In genomic region chr12:57230192-57230706, GRCm38 (mm10) we compare ENCODE assay signal across 7 mouse cellular contexts. TPM values are rescaled to one million over a fixed set of nuclear protein-coding genes. Genes with fewer than 3 reads are reported as not detected.
DNase-seq lines count a peak whose midpoint lies in the region; ATAC-seq lines count a peak whose summit lies in the region.

Prps1l3 (plus strand) TSS chr12:57230412.
Mipol1 (plus strand) TSS chr12:57230427.

- peak within 1 kb of the TSS; percentile 90 for H3K9ac ChIP-seq in embryonic facial prominence, embryonic 11.5 days (replicated peaks; ENCODE audit: low read length)
- peak within 1 kb of the TSS; percentile 94 for H3K9ac ChIP-seq in limb, embryonic 11.5 days (ENCODE audit: low read length)
- peak within 1 kb of the TSS; percentile 79 for H3K9ac ChIP-seq in midbrain, embryonic 14.5 days (replicated peaks; ENCODE audit: low read length)

- DNase-seq in adrenal gland, postnatal 14 days = peak; percentile 92
- DNase-seq in embryonic facial prominence, embryonic 11.5 days (ENCODE audit: low spot score) = peak; percentile 94
- peak; percentile 99 for DNase-seq in heart, adult 11 months
- peak; percentile 90 for DNase-seq in kidney, adult 18-20 months
- DNase-seq in limb, embryonic 11.5 days (ENCODE audit: low spot score) = peak; percentile 94
- DNase-seq in midbrain, embryonic 14.5 days = peak; percentile 97
- DNase-seq in spleen, adult 18-20 months = peak; percentile 79 to 82

- peak within 1 kb of the TSS; percentile 42 for H3K4me2 ChIP-seq in embryonic facial prominence, embryonic 11.5 days (ENCODE audit: low read depth, low read length)
- H3K4me2 ChIP-seq in limb, embryonic 11.5 days (ENCODE audit: low read depth, severe bottlenecking) = peak within 1 kb of the TSS; percentile 60
- H3K4me2 ChIP-seq in midbrain, embryonic 14.5 days (ENCODE audit: low read length) = peak within 1 kb of the TSS; percentile 71

- H3K36me3 ChIP-seq in embryonic facial prominence, embryonic 11.5 days (replicated peaks; ENCODE audit: control insufficient read depth, insufficient read depth, low read depth, low read length) = no peaks in the 10 kb centered on the region
- H3K36me3 ChIP-seq in limb, embryonic 11.5 days (ENCODE audit: control insufficient read depth, insufficient read depth, low read length) = no peaks in the 10 kb centered on the region
- H3K36me3 ChIP-seq in midbrain, embryonic 14.5 days (ENCODE audit: control insufficient read depth, insufficient read depth, low read length) = no peaks in the 10 kb centered on the region

- peak within 1 kb of the TSS; percentile 87 for H3K27ac ChIP-seq in embryonic facial prominence, embryonic 11.5 days (replicated peaks; ENCODE audit: low read depth, low read length)
- H3K27ac ChIP-seq in limb, embryonic 11.5 days (replicated peaks; ENCODE audit: low read depth, low read length) = peak within 1 kb of the TSS; percentile 88
- peak within 1 kb of the TSS; percentile 83 for H3K27ac ChIP-seq in midbrain, embryonic 14.5 days (replicated peaks; ENCODE audit: low read depth, low read length)

- under 1% methylated on average over 41 of the region's 58 CpGs for WGBS in embryonic facial prominence, embryonic 11.5 days
- WGBS in limb, embryonic 11.5 days = under 1% methylated on average over 58 of the region's 58 CpGs
- 1% methylated on average over 58 of the region's 58 CpGs for WGBS in midbrain, embryonic 14.5 days

- no peaks in the 10 kb centered on the region for H3K27me3 ChIP-seq in embryonic facial prominence, embryonic 11.5 days (ENCODE audit: control insufficient read depth, insufficient read depth, low read length)
- no peaks in the 10 kb centered on the region for H3K27me3 ChIP-seq in limb, embryonic 11.5 days (ENCODE audit: control insufficient read depth, insufficient read depth, low read length)
- no peaks in the 10 kb centered on the region for H3K27me3 ChIP-seq in midbrain, embryonic 14.5 days (ENCODE audit: control insufficient read depth, insufficient read depth, low read length)

- peak; percentile 95 for ATAC-seq in embryonic facial prominence, embryonic 11.5 days (replicated peaks; ENCODE audit: insufficient number of reproducible peaks, low FRiP score, low TSS enrichment, low read depth)
- peak; percentile 95 for ATAC-seq in limb, embryonic 11.5 days (ENCODE audit: insufficient number of reproducible peaks, low FRiP score, low TSS enrichment, low read depth)
- peak; percentile 97 for ATAC-seq in midbrain, embryonic 14.5 days (ENCODE audit: low FRiP score, low TSS enrichment)

- peak within 1 kb of the TSS; percentile 73 for H3K4me3 ChIP-seq in embryonic facial prominence, embryonic 11.5 days (ENCODE audit: low read depth, low read length)
- peak within 1 kb of the TSS; percentile 62 for H3K4me3 ChIP-seq in limb, embryonic 11.5 days (ENCODE audit: low read depth, low read length)
- H3K4me3 ChIP-seq in midbrain, embryonic 14.5 days (replicated peaks; ENCODE audit: low read depth, low read length) = peak within 1 kb of the TSS; percentile 76

- H3K9me3 ChIP-seq in embryonic facial prominence, embryonic 11.5 days (replicated peaks; ENCODE audit: control insufficient read depth, low read length) = no peaks in the 10 kb centered on the region
- H3K9me3 ChIP-seq in limb, embryonic 11.5 days (ENCODE audit: control insufficient read depth, low read length) = no peaks in the 10 kb centered on the region
- H3K9me3 ChIP-seq in midbrain, embryonic 14.5 days (ENCODE audit: control insufficient read depth, low read length) = no peaks in the 10 kb centered on the region

- no peaks in the 10 kb centered on the region for H3K4me1 ChIP-seq in embryonic facial prominence, embryonic 11.5 days (ENCODE audit: control insufficient read depth, insufficient read depth, low read length)
- no peaks in the 10 kb centered on the region for H3K4me1 ChIP-seq in limb, embryonic 11.5 days (ENCODE audit: control insufficient read depth, insufficient read depth, low read length)
- no peaks in the 10 kb centered on the region for H3K4me1 ChIP-seq in midbrain, embryonic 14.5 days (ENCODE audit: control insufficient read depth, insufficient read depth, low read length)

RNA-seq across cellular contexts. Expression of gene Prps1l3, which starts in this region (rescaled TPM):
- 33.2 and 38.6 TPM in 2 replicates for total RNA-seq in adrenal gland, postnatal 14 days (2021)
- polyA plus RNA-seq in embryonic facial prominence, embryonic 11.5 days (2014; fragmentation: Nextera tagmentation; extraction: Ambion mirVana) = 99.1 and 101 TPM in 2 replicates
- 91.6 and 93.8 TPM in 2 replicates for polyA plus RNA-seq in limb, embryonic 11.5 days (2014; fragmentation: Nextera tagmentation; extraction: Ambion mirVana)
- polyA plus RNA-seq in midbrain, embryonic 14.5 days (2014; fragmentation: Nextera tagmentation; extraction: Ambion mirVana) = 28.6 and 38.5 TPM in 2 replicates

RNA-seq across cellular contexts. Expression of gene Mipol1, which starts in this region (rescaled TPM):
- total RNA-seq in adrenal gland, postnatal 14 days (2021) = 10.0 and 11.1 TPM in 2 replicates
- 9.1 and 12.3 TPM in 2 replicates for polyA plus RNA-seq in embryonic facial prominence, embryonic 11.5 days (2014; fragmentation: Nextera tagmentation; extraction: Ambion mirVana)
- polyA plus RNA-seq in limb, embryonic 11.5 days (2014; fragmentation: Nextera tagmentation; extraction: Ambion mirVana) = 9.1 and 9.7 TPM in 2 replicates
- 3.5 and 5.0 TPM in 2 replicates for polyA plus RNA-seq in midbrain, embryonic 14.5 days (2014; fragmentation: Nextera tagmentation; extraction: Ambion mirVana)

Comparison
In these comparisons a context has a peak if more than half of its experiments do, and no peak if none do; other contexts are left out.
1. Peak in every context shown above with its lines: DNase-seq, ATAC-seq, H3K4me3 ChIP-seq and H3K27ac ChIP-seq.